Mouse (Mus musculus) liver, adult (tissue): ENCODE results near the gene Zfp184.

Source experiments
- GATA4 ChIP-seq: IDR thresholded peaks from 2 replicates; pipeline ENCODE4 v1.6.1; 2014; ENCODE audit warnings: mild to moderate bottlenecking, low read length; ENCODE audit not compliant: insufficient replicate concordance

Gene Zfp184

GRCm38 (mm10) chr13:21919836-21920431 is 25.0 kb upstream of the Zfp184 start:
- no peak for TF ChIP-seq GATA4

- no peak for TF ChIP-seq GATA4
Measured at GRCm38 (mm10) chr13:21920681-21921233, 24.1 kb upstream of the Zfp184 start.

DNA sequence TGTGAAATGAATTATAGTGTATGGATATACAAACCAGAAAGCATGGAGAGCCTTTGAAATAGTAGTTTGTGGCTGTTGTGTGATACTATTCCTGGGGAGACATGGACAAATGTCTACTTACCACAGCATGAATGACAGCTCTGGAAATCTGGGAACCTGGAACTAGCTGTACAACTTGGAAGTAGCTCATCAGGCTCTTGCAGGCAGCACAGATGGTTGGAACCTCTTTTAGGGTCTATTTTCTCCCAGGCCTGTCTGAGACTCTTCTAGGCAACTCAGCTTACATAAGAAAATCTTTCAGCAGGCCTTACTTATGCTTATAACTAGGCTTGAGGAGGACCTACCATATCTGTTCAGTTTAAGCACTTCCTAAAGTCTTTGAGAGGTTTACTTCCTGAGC is 21.5 kb upstream of the Zfp184 start:
- no peak for TF ChIP-seq GATA4

DNA sequence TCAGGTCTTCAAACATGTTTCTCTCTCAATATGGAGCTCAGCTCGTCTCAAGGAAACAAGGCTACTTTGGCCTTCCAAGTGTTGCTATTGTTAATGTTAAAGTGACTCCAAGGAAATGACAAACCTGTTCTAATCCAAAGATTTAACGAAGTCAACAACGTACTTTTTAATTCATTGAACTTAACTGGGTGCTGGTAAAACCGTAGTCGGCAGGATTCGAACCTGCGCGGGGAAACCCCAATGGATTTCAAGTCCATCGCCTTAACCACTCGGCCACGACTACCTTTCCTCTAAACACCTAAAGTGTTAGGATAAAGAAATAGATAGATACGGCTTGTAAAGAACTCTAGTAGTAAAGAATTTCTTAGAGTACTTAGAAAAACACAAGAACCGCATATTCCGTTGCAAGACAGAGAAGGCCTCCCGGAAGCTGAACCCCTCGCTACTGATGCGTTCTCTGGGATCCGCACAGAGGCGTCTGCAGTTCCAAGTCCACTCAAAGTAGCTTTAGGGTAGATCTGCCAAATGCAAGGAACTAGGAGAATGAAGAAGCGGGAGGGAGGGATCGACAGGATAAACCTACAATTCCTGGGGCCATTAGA is 20.1 kb upstream of the Zfp184 start:
- no peak for TF ChIP-seq GATA4

DNA sequence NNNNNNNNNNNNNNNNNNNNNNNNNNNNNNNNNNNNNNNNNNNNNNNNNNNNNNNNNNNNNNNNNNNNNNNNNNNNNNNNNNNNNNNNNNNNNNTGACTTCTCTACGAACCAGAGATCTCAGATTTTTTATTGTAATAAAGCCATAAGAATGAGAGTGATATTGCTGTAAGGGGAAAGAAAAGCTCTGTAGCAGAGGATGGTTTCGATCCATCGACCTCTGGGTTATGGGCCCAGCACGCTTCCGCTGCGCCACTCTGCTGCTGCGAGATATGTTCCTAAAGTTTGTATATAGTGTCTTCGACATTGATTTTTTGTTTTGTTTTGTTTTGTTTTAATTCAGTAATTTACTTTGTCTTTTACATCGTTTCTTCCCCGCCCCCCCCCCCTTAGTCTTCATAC is 13.9 kb upstream of the Zfp184 start:
- TF ChIP-seq GATA4, result no peak

DNA sequence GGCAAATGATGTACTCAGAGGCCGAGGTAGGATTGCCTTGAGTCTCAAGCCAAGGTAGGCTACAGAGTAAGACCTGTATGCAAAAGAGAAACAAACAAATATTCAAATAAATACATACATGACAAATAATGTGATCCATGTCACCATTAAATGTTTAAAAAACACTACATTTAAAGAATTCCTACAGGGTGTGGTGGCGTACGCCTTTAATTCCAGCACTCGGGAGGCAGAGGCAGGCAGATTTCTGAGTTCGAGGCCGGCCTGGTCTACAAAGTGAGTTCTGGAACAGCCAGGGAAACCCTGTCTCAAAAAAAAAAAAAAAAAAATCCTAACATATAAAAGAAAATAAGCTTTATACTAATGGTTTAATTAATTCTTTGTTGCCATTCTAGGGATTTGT is 13.2 kb upstream of the Zfp184 start:
- TF ChIP-seq GATA4, result no peak

- no peak for TF ChIP-seq GATA4
Measured at GRCm38 (mm10) chr13:21933626-21934548, 11.0 kb upstream of the Zfp184 start.

DNA sequence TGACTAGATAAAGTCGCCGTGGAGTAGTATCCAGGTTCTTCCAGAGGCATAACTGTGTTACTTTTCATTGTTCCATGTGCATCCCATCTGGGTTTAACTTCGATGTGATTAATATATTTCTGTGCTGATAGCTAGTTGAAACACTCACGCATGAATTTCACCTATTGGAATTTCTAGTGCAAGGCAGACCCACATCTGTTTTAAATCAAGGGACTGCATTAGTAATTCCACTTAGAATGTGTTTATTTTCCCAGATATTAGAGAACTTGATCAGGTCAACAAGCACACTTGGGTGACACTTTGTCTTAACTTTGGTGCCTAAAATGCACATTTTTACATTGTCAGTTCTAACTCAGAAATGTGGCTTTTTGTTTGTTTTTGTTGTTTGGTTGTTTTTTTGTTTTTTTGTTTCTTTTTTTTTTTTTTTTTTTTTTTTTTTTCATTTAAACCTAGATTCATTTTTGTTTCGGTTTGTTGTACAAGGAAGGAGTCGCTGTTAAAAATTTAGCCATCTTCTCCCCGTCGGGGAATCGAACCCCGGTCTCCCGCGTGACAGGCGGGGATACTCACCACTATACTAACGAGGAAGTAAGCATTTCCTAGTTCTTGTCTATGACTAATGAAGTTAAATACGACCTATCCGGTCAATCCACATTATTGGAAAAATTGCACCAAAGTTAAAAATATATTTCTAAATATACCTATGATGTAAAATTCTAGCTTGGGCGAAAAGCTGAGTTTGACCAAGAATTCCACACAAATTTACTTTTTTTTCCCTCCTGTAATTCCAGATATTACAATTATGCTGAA is 9.7 kb upstream of the Zfp184 start:
- TF ChIP-seq GATA4, result no peak

DNA sequence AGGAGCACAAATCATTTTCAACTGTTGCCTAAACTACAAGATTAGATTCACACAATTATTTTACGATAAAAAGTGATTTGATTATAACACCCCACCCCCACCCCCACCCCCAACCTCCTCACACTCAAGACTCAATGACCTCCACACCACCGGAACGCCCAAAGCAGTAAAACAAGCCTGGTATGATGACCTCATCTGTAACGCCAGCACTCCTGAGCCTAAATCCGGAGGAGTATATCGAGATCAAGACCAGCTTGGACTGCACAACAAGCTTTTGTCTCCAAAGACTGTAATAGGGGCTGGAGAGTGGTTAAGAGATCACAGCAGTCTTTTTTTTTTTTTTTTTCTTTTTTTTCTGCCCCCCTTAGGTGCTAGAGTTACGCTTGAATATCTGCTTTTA is 9.1 kb upstream of the Zfp184 start:
- no peak for TF ChIP-seq GATA4

DNA sequence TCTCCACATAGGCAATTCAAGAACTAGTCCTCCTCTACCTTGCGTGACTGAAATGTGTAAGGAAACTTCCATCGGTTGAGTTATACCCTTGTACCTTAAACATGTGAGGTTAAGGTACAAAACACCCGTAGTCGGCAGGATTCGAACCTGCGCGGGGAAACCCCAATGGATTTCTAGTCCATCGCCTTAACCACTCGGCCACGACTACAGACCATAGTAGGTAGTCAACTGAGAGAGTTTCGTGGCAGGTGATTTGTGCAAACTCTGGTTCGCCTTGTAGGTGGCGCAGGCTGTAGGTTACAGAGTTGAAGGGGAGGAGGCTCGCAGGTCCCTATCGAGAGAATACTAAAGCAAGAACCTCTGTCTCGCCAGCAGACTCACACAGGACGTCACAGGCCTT is 7.9 kb upstream of the Zfp184 start:
- no peak for TF ChIP-seq GATA4

DNA sequence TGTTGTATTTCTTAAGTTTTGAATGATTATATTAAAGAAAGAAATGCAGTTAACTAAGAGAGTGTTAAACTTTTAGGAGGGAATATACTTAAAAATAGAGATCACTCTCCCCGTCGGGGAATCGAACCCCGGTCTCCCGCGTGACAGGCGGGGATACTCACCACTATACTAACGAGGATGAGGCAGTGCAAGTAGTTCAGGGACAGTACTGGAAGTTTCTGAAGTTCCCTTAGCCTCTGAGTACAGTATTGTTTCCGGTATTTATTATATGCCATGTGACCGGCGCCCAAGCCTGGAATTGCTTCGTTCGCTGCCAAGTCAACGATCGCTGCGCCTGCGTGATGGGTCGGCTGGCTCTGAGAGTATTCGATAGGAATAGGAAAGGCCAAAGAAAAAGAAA is 4.7 kb upstream of the Zfp184 start:
- no peak for TF ChIP-seq GATA4

GRCm38 (mm10) chr13:21940811-21941321 is 4.0 kb upstream of the Zfp184 start:
- 0 out of 2 replicates have a peak, but pooled peaks have one; percentile 14 for TF ChIP-seq GATA4

DNA sequence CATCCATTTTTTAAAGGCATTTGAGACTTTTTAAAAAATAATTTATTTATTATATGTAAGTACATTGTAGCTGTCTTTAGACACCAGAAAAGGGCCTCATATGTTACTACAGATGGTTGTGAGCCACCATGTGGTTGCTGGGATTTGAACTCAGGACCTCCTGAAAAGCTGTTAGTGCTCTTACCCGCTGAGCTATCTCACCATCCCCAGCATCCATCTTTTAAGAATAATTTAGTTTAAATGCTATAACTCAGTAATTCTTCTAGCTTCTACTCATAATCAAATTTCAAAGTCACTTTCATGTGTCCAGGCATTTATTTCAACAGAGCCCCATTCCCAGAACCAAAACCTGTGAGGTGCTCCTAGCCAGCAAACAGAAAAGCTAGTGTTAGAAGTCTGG is 1.2 kb upstream of the Zfp184 start:
- no peak for TF ChIP-seq GATA4

- TF ChIP-seq GATA4, result no peak
Measured at GRCm38 (mm10) chr13:21944592-21944925, 335 bp upstream of the Zfp184 start.

DNA sequence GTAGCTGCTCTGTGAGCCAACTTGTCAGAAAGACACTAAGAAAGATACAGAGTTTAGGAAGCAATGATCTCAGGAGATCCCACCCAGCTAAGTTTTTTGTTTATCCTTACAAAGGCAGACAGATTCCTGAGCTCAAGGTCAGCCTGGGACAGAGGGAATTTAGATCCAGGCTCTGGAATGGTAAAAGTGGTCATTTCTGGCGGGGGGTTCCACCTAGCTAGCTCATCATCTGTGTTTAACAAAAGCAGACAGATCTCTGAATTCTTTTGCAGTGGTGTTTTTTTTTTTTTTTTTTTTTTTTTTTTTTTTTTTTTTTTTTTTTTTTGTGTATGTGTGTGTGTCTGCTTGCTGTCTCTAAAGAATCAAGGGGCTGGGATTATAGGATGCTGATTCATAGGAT is 24.4 kb downstream of the Zfp184 start:
- no peak for TF ChIP-seq GATA4
